Mouse (Mus musculus): ENCODE data around the gene Zdhhc4. TPM values are rescaled to one million over a fixed set of nuclear protein-coding genes. Genes with fewer than 3 reads are reported as not detected.

The Zdhhc4 gene
- polyA plus RNA-seq, 1 experiment: 65.8 TPM

GRCm38 (mm10) chr5:143269363-143270150, 59.5 kb downstream of the Zdhhc4 start, which contains the start of gene Zfp316:
Gene Zfp316 (minus strand): TSS chr5:143270022.
- TF ChIP-seq FLI1 (IDR thresholded peaks at IDR 0.05; ENCODE audit: low read length) (peak; percentile 81; the same call in 1 of the 2 replicates), GATA1 (IDR thresholded peaks at IDR 0.05; ENCODE audit: borderline replicate concordance, low read length) (no peak)
- Histone ChIP-seq H3K9me3 (no peaks in the 10 kb centered on the region), H3K27me3 (replicated peaks) (peaks cover 73% of the 10 kb centered on the region), H3K4me1 (peaks cover 44% of the 10 kb centered on the region), H3K4me3 (replicated peaks) (peak within 1 kb of the TSS; percentile 97), H3K36me3 (replicated peaks; ENCODE audit: low read length) (no peaks in the 10 kb centered on the region)

- H3K4me1 ChIP-seq: peaks cover 42% of the 10 kb centered on the region
- no peaks in the 10 kb centered on the region for H3K9me3 ChIP-seq
- TF ChIP-seq FLI1 (IDR thresholded peaks at IDR 0.05; ENCODE audit: low read length) (no peak), GATA1 (IDR thresholded peaks at IDR 0.05; ENCODE audit: borderline replicate concordance, low read length) (no peak)
- no peaks in the 10 kb centered on the region for H3K36me3 ChIP-seq (replicated peaks; ENCODE audit: low read length)
- H3K4me3 ChIP-seq (replicated peaks): peak overlapping the region; percentile 97
- peaks cover 73% of the 10 kb centered on the region for H3K27me3 ChIP-seq (replicated peaks)
Measured at GRCm38 (mm10) chr5:143268985-143269362, 60.1 kb downstream of the Zdhhc4 start.

GRCm38 (mm10) chr5:143266794-143267193, 62.3 kb downstream of the Zdhhc4 start:
- H3K36me3 ChIP-seq (replicated peaks; ENCODE audit: low read length): peaks cover 9% of the 10 kb centered on the region
- H3K4me3 ChIP-seq (replicated peaks): no peak overlapping the region
- no peak for TF ChIP-seq FLI1 (IDR thresholded peaks at IDR 0.05; ENCODE audit: low read length)
- no peak for TF ChIP-seq GATA1 (IDR thresholded peaks at IDR 0.05; ENCODE audit: borderline replicate concordance, low read length)
- H3K9me3 ChIP-seq: no peaks in the 10 kb centered on the region
- peaks cover 33% of the 10 kb centered on the region for H3K4me1 ChIP-seq
- H3K27me3 ChIP-seq (replicated peaks): peaks cover 85% of the 10 kb centered on the region

Other genes with a start within 250 kb of the Zdhhc4 start
- 17.7 and 33.1 TPM in 2 replicates for gene Rnf216, start 216.3 kb downstream of the Zdhhc4 start, polyA plus RNA-seq (2012; ENCODE audit: insufficient read depth, low replicate concordance)
- gene Olfr718-ps1, start 181.7 kb downstream of the Zdhhc4 start, polyA plus RNA-seq (2012; ENCODE audit: insufficient read depth, low replicate concordance): not detected in 2 replicates
- gene Rbak, start 148.5 kb downstream of the Zdhhc4 start, polyA plus RNA-seq (2012; ENCODE audit: insufficient read depth, low replicate concordance): 0.18 and 3.4 TPM in 2 replicates
- not detected in 2 replicates for gene Spdye4b, start 148.2 kb downstream of the Zdhhc4 start, polyA plus RNA-seq (2012; ENCODE audit: insufficient read depth, low replicate concordance)
- gene Spdye4a, start 102.4 kb downstream of the Zdhhc4 start, polyA plus RNA-seq (2012; ENCODE audit: insufficient read depth, low replicate concordance): not detected in 2 replicates
- 1.3 and 1.7 TPM in 2 replicates for gene Zfp12, start 94.1 kb downstream of the Zdhhc4 start, polyA plus RNA-seq (2012; ENCODE audit: insufficient read depth, low replicate concordance)
- 1.1 and 1.7 TPM in 2 replicates for gene Zfp316, start 59.2 kb downstream of the Zdhhc4 start, polyA plus RNA-seq (2012; ENCODE audit: insufficient read depth, low replicate concordance)
- gene Zfp853, start 35.6 kb downstream of the Zdhhc4 start, polyA plus RNA-seq (2012; ENCODE audit: insufficient read depth, low replicate concordance): 0.06 TPM in 1 of 2 replicates, not detected in the other
- 53.2 and 90.1 TPM in 2 replicates for gene E130309D02Rik, start 13.9 kb downstream of the Zdhhc4 start, polyA plus RNA-seq (2012; ENCODE audit: insufficient read depth, low replicate concordance)
- not detected in 2 replicates for gene Grid2ip, start 28.1 kb upstream of the Zdhhc4 start, polyA plus RNA-seq (2012; ENCODE audit: insufficient read depth, low replicate concordance)
- gene Kdelr2, start 74.6 kb upstream of the Zdhhc4 start, polyA plus RNA-seq (2012; ENCODE audit: insufficient read depth, low replicate concordance): 42.6 and 69.6 TPM in 2 replicates
- gene Daglb, start 135.3 kb upstream of the Zdhhc4 start, polyA plus RNA-seq (2012; ENCODE audit: insufficient read depth, low replicate concordance): 5.3 and 8.6 TPM in 2 replicates
- 176 and 178 TPM in 2 replicates for gene Rac1, start 198.8 kb upstream of the Zdhhc4 start, polyA plus RNA-seq (2012; ENCODE audit: insufficient read depth, low replicate concordance)